Mouse (Mus musculus) MEL (cell line): Measurements from ENCODE around the gene Slc16a6. TPM values are rescaled to one million over a fixed set of nuclear protein-coding genes. Genes with fewer than 3 reads are reported as not detected.

Experiments
- DNase-seq: peaks from one replicate; pipeline ENCODE4 v3.0.0; 2011; ENCODE audit warnings: low read depth, low spot score
- H3K27ac ChIP-seq: 2 replicates; pipeline ENCODE4 v1.5.1; 2012; ENCODE audit warnings: low read depth, mild to moderate bottlenecking, control low read depth, low read length, moderate library complexity; ENCODE audit not compliant: control insufficient read depth
- H3K27me3 ChIP-seq, 2 experiments: fragments of 150-350 bp in 1 of 2; sonication (generic) in 1 of 2; 2 replicates each; pipeline ENCODE4 v1.6.1; 2012; ENCODE audit warnings: low read length in 2 of 2, mild to moderate bottlenecking in 2 of 2, improper control_type of control experiment in 1 of 2, moderate library complexity in 1 of 2; ENCODE audit not compliant: insufficient read depth in 2 of 2, control insufficient read depth in 1 of 2
- H3K36me3 ChIP-seq, 2 experiments: 2 replicates each; pipeline ENCODE4 v1.6.1; 2012 to 2014; ENCODE audit warnings: low read length in 2 of 2, improper control_type of control experiment in 1 of 2, inconsistent platforms in 1 of 2, mild to moderate bottlenecking in 1 of 2; ENCODE audit not compliant: insufficient read depth in 2 of 2, control insufficient read depth in 1 of 2
- H3K4me1 ChIP-seq, 2 experiments: fragments of 150-350 bp in 1 of 2; sonication (generic) in 1 of 2; 2 replicates each; pipeline ENCODE4 v1.6.1; 2012; ENCODE audit warnings: low read length in 2 of 2, improper control_type of control experiment in 1 of 2, mild to moderate bottlenecking in 1 of 2; ENCODE audit not compliant: insufficient read depth in 2 of 2, control insufficient read depth in 1 of 2
- H3K4me3 ChIP-seq, 2 experiments: fragments of 150-350 bp in 1 of 2; sonication (generic) in 1 of 2; 2 replicates each; pipeline ENCODE4 v1.5.1; 2012; ENCODE audit warnings: low read depth in 2 of 2, low read length in 2 of 2, mild to moderate bottlenecking in 2 of 2, moderate library complexity in 2 of 2, control low read depth in 1 of 2, improper control_type of control experiment in 1 of 2; ENCODE audit not compliant: control insufficient read depth in 1 of 2, insufficient read depth in 1 of 2
- H3K79me2 ChIP-seq: 2 replicates; pipeline ENCODE4 v1.6.1; 2012; ENCODE audit warnings: mild to moderate bottlenecking, low read length, moderate library complexity; ENCODE audit not compliant: control insufficient read depth, poor library complexity, insufficient read depth
- H3K9ac ChIP-seq: 2 replicates; pipeline ENCODE4 v1.6.1; 2012; ENCODE audit warnings: low read depth, mild to moderate bottlenecking, control low read depth, low read length, moderate library complexity; ENCODE audit not compliant: control insufficient read depth, poor library complexity, severe bottlenecking
- H3K9me3 ChIP-seq: fragments of 150-350 bp; sonication (generic); replicated peaks from 2 replicates; pipeline ENCODE4 v1.6.1; 2012; ENCODE audit warnings: mild to moderate bottlenecking, low read length, improper control_type of control experiment, moderate library complexity; ENCODE audit not compliant: insufficient read depth
- BHLHE40 ChIP-seq: IDR thresholded peaks from 2 replicates; pipeline ENCODE4 v1.6.1; 2012; ENCODE audit warnings: low read depth, mild to moderate bottlenecking, inconsistent platforms, low read length, improper control_type of control experiment, borderline replicate concordance
- CHD2 ChIP-seq: IDR thresholded peaks from 2 replicates; pipeline ENCODE4 v1.6.1; 2011; ENCODE audit warnings: low read length, improper control_type of control experiment
- CTCF ChIP-seq, 3 experiments: IDR thresholded peaks in 2 of 3; conservative IDR thresholded peaks in 1 of 3; 2 replicates each; pipeline ENCODE4 v1.5.1; 2011 to 2012; ENCODE audit warnings: low read length in 3 of 3, low read depth in 2 of 3, mild to moderate bottlenecking in 2 of 3, improper control_type of control experiment in 1 of 3, inconsistent platforms in 1 of 3, mixed read lengths in 1 of 3, moderate library complexity in 1 of 3; ENCODE audit not compliant: control insufficient read depth in 1 of 3, insufficient read depth in 1 of 3, poor library complexity in 1 of 3, severe bottlenecking in 1 of 3
- E2F4 ChIP-seq: IDR thresholded peaks from 2 replicates; pipeline ENCODE4 v1.6.1; 2011; ENCODE audit warnings: low read depth, low read length, improper control_type of control experiment, borderline replicate concordance
- ELF1 ChIP-seq: IDR thresholded peaks from 2 replicates; pipeline ENCODE4 v1.6.1; 2014; ENCODE audit warnings: low read depth, mild to moderate bottlenecking, inconsistent platforms, low read length, improper control_type of control experiment, moderate library complexity
- EP300 ChIP-seq, 2 experiments: IDR thresholded peaks; 2 replicates each; pipeline ENCODE4 v1.6.1; 2011; ENCODE audit warnings: improper control_type of control experiment in 2 of 2, low read length in 2 of 2, low read depth in 1 of 2, mild to moderate bottlenecking in 1 of 2
- ETS1 ChIP-seq: IDR thresholded peaks from 2 replicates; pipeline ENCODE4 v1.6.1; 2012; ENCODE audit warnings: low read depth, mild to moderate bottlenecking, inconsistent platforms, low read length, improper control_type of control experiment, moderate library complexity
- GABPA ChIP-seq: IDR thresholded peaks from 2 replicates; pipeline ENCODE4 v1.6.1; 2012; ENCODE audit warnings: low read depth, mild to moderate bottlenecking, inconsistent platforms, low read length, improper control_type of control experiment, moderate library complexity
- GATA1 ChIP-seq: IDR thresholded peaks from 2 replicates; pipeline ENCODE4 v1.6.1; 2011; ENCODE audit warnings: low read depth, low read length, improper control_type of control experiment
- HCFC1 ChIP-seq: IDR thresholded peaks from 2 replicates; pipeline ENCODE4 v1.6.1; 2012; ENCODE audit warnings: low read depth, mild to moderate bottlenecking, inconsistent platforms, low read length, improper control_type of control experiment, moderate library complexity
- JUND ChIP-seq: IDR thresholded peaks from 2 replicates; pipeline ENCODE4 v1.6.1; 2011; ENCODE audit warnings: low read depth, mild to moderate bottlenecking, improper control_type of control experiment, low read length
- KAT2A ChIP-seq: conservative IDR thresholded peaks from 2 replicates; pipeline ENCODE4 v1.6.1; 2012; ENCODE audit warnings: low read depth, low read length, improper control_type of control experiment, inconsistent platforms
- MAFK ChIP-seq: IDR thresholded peaks from 2 replicates; pipeline ENCODE4 v1.6.1; 2011; ENCODE audit warnings: low read depth, mild to moderate bottlenecking, low read length, improper control_type of control experiment, borderline replicate concordance
- MAX ChIP-seq: IDR thresholded peaks from 2 replicates; pipeline ENCODE4 v1.6.1; 2011; ENCODE audit warnings: low read length, improper control_type of control experiment
- MAZ ChIP-seq: IDR thresholded peaks from 2 replicates; pipeline ENCODE4 v1.6.1; 2012; ENCODE audit warnings: low read depth, mild to moderate bottlenecking, inconsistent platforms, low read length, improper control_type of control experiment
- MEF2A ChIP-seq: IDR thresholded peaks from 2 replicates; pipeline ENCODE4 v1.6.1; 2014; ENCODE audit warnings: low read depth, mild to moderate bottlenecking, inconsistent platforms, low read length, improper control_type of control experiment; ENCODE audit not compliant: poor library complexity, insufficient replicate concordance, severe bottlenecking; ENCODE audit errors: extremely low read depth
- MXI1 ChIP-seq: IDR thresholded peaks from 2 replicates; pipeline ENCODE4 v1.6.1; 2011; ENCODE audit warnings: mild to moderate bottlenecking, low read depth, low read length, improper control_type of control experiment
- MYB ChIP-seq: IDR thresholded peaks from 2 replicates; pipeline ENCODE4 v1.6.1; 2011; ENCODE audit warnings: mild to moderate bottlenecking, low read depth, low read length, improper control_type of control experiment
- MYC ChIP-seq: IDR thresholded peaks from 2 replicates; pipeline ENCODE4 v1.6.1; 2011; ENCODE audit warnings: low read depth, mild to moderate bottlenecking, low read length, improper control_type of control experiment, moderate library complexity
- NELFE ChIP-seq: IDR thresholded peaks from 2 replicates; pipeline ENCODE4 v1.6.1; 2011; ENCODE audit warnings: low read depth, low read length, improper control_type of control experiment
- NRF1 ChIP-seq: IDR thresholded peaks from 2 replicates; pipeline ENCODE4 v1.6.1; 2014; ENCODE audit warnings: low read depth, mild to moderate bottlenecking, inconsistent platforms, low read length, improper control_type of control experiment, moderate library complexity; ENCODE audit not compliant: poor library complexity, insufficient read depth, severe bottlenecking
- POLR2A ChIP-seq, 2 experiments: IDR thresholded peaks; 2 replicates each; pipeline ENCODE4 v1.6.1; 2011 to 2012; ENCODE audit warnings: low read length in 2 of 2, mild to moderate bottlenecking in 2 of 2, control low read depth in 1 of 2, improper control_type of control experiment in 1 of 2, low read depth in 1 of 2, moderate library complexity in 1 of 2; ENCODE audit not compliant: control insufficient read depth in 1 of 2, insufficient read depth in 1 of 2, poor library complexity in 1 of 2
- POLR2AphosphoS2 ChIP-seq: IDR thresholded peaks from 2 replicates; pipeline ENCODE4 v1.6.1; 2011; ENCODE audit warnings: low read length, improper control_type of control experiment
- POLR2AphosphoS5 ChIP-seq: IDR thresholded peaks from 2 replicates; pipeline ENCODE4 v1.6.1; 2012; ENCODE audit warnings: low read depth, borderline replicate concordance, mild to moderate bottlenecking, inconsistent platforms, low read length, moderate library complexity, mixed read lengths
- RAD21 ChIP-seq: IDR thresholded peaks from 2 replicates; pipeline ENCODE4 v1.6.1; 2011; ENCODE audit warnings: mild to moderate bottlenecking, low read depth, low read length, improper control_type of control experiment
- RCOR1 ChIP-seq: IDR thresholded peaks from 2 replicates; pipeline ENCODE4 v1.6.1; 2012; ENCODE audit warnings: low read depth, mild to moderate bottlenecking, inconsistent platforms, low read length, improper control_type of control experiment
- SIN3A ChIP-seq: IDR thresholded peaks from 2 replicates; pipeline ENCODE4 v1.6.1; 2012; ENCODE audit warnings: low read length, improper control_type of control experiment, inconsistent platforms
- SMC3 ChIP-seq: IDR thresholded peaks from 2 replicates; pipeline ENCODE4 v1.6.1; 2011; ENCODE audit warnings: low read depth, low read length, improper control_type of control experiment
- TAL1 ChIP-seq: IDR thresholded peaks from 2 replicates; pipeline ENCODE4 v1.6.1; 2012; ENCODE audit warnings: mild to moderate bottlenecking, inconsistent platforms, low read length, moderate library complexity, mixed read lengths
- TBP ChIP-seq: IDR thresholded peaks from 2 replicates; pipeline ENCODE4 v1.8.0; 2011; ENCODE audit warnings: low read depth, low read length, improper control_type of control experiment
- TCF12 ChIP-seq: IDR thresholded peaks from 2 replicates; pipeline ENCODE4 v1.6.1; 2014; ENCODE audit warnings: low read depth, mild to moderate bottlenecking, inconsistent platforms, low read length, improper control_type of control experiment, moderate library complexity
- UBTF ChIP-seq: IDR thresholded peaks from 2 replicates; pipeline ENCODE4 v1.6.1; 2012; ENCODE audit warnings: low read depth, mild to moderate bottlenecking, inconsistent platforms, low read length, improper control_type of control experiment, moderate library complexity, borderline replicate concordance; ENCODE audit not compliant: insufficient read depth
- USF1 ChIP-seq: IDR thresholded peaks from 2 replicates; pipeline ENCODE4 v1.6.1; 2014; ENCODE audit warnings: low read depth, mild to moderate bottlenecking, inconsistent platforms, low read length, improper control_type of control experiment, moderate library complexity
- USF2 ChIP-seq, 2 experiments: IDR thresholded peaks; 2 replicates each; pipeline ENCODE4 v1.6.1; 2011 to 2012; ENCODE audit warnings: improper control_type of control experiment in 2 of 2, low read length in 2 of 2, borderline replicate concordance in 1 of 2, inconsistent platforms in 1 of 2, low read depth in 1 of 2, mild to moderate bottlenecking in 1 of 2; ENCODE audit not compliant: insufficient read depth in 1 of 2
- ZC3H11A ChIP-seq: IDR thresholded peaks from 2 replicates; pipeline ENCODE4 v1.6.1; 2012; ENCODE audit warnings: low read depth, mild to moderate bottlenecking, inconsistent platforms, low read length, improper control_type of control experiment
- ZMIZ1 ChIP-seq: IDR thresholded peaks from 2 replicates; pipeline ENCODE4 v1.6.1; 2012; ENCODE audit warnings: low read depth, mild to moderate bottlenecking, inconsistent platforms, low read length, improper control_type of control experiment, moderate library complexity
- ZNF384 ChIP-seq: IDR thresholded peaks from 2 replicates; pipeline ENCODE4 v1.6.1; 2012; ENCODE audit warnings: low read depth, mild to moderate bottlenecking, inconsistent platforms, low read length, improper control_type of control experiment
- polyA plus RNA-seq, 2 experiments: library from polyadenylated mRNA; stranded (reverse) in 1 of 2; unstranded in 1 of 2; fragments of >175 nt in 1 of 2; fragments of >200 nt in 1 of 2; gene quantifications; 2 replicates each; pipeline versions ENCODE4 v1.2.1 to v1.2.4; 2012; ENCODE audit warnings: low replicate concordance in 2 of 2, low read depth in 1 of 2; ENCODE audit not compliant: insufficient read length in 2 of 2, insufficient read depth in 1 of 2, missing spikeins in 1 of 2
- total RNA-seq: library from RNA; depleted of rRNA; stranded (reverse); fragments of 300-350 nt; gene quantifications from 2 replicates; pipeline ENCODE4 v1.2.3, GENCODE M21; 2012

Slc16a6 gene
- total and polyA plus RNA-seq, 3 experiments: 34.0 to 41.6 TPM; not detected in 1

DNA sequence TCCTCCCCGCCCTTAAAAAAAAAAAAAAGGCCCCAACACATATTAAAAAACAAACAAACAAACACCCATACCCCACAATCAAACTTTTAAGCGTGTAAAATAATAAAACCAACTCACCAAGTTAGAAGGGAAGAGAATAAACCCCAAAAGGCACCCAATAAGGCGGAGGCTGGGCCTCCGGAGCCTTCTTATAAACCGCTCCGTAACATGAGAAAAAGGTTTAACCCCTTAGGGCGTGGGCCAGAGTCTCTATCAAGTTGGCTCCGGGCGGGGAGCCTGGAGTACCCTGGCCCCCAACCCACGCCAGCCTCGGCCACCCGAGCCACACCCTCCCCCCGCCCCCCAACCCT lies 602 bp downstream of the Slc16a6 start:
- Histone ChIP-seq H3K27me3 (no peaks in the 10 kb centered on the region), H3K9ac (peak overlapping the region; percentile 93), H3K4me1 (peaks cover 25 to 54% of the 10 kb centered on the region in 2 experiments), H3K9me3 (no peaks in the 10 kb centered on the region), H3K27ac (peak overlapping the region; percentile 92), H3K79me2 (peaks cover 50% of the 10 kb centered on the region), H3K4me3 (peak overlapping the region; percentile 94 to 98), H3K36me3 (peaks cover 0 to 48% of the 10 kb centered on the region in 2 experiments; a peak in 2 of 4 replicates)
- no peak for DNase-seq
- TF ChIP-seq MAX (no peak), ETS1 (peak; percentile 60; the same call in 1 of the 2 replicates), TCF12 (peak; percentile 55; the same call in 1 of the 2 replicates), NRF1 (no peak), SMC3 (0 out of 2 replicates have a peak, but pooled peaks have one; percentile 30), TBP (peak; percentile 94), ZC3H11A (peak; percentile 7; the same call in 1 of the 2 replicates), POLR2A (IDR thresholded peaks at IDR 0.05; ENCODE audit: control insufficient read depth in 1 of 2, insufficient read depth in 1 of 2, low read depth in 1 of 2, low read length in 2 of 2, poor library complexity in 1 of 2) (peak in 1 of 2 experiments; percentile 30; a peak in 1 of 4 replicates), MYC (no peak), MAZ (peak; percentile 81), ZNF384 (peak; percentile 62), BHLHE40 (peak; percentile 28; the same call in 1 of the 2 replicates), CHD2 (no peak), RCOR1 (peak; percentile 51; the same call in 1 of the 2 replicates), E2F4 (no peak), NELFE (peak; percentile 61), MEF2A (0 out of 2 replicates have a peak, but pooled peaks have one; percentile 20), JUND (0 out of 2 replicates have a peak, but pooled peaks have one; percentile 18), RAD21 (no peak), TAL1 (no peak), CTCF (IDR thresholded peaks at IDR 0.05 in 2 of 3, conservative IDR thresholded peaks at IDR 0.05 in 1 of 3; ENCODE audit: control insufficient read depth in 1 of 3, insufficient read depth in 1 of 3, low read depth in 2 of 3, low read length in 3 of 3, poor library complexity in 1 of 3, severe bottlenecking in 1 of 3) (no peak), POLR2AphosphoS5 (no peak), USF1 (no peak), ZMIZ1 (peak; percentile 61), MAFK (no peak; the same call in 1 of the 2 replicates), GABPA (no peak), USF2 (IDR thresholded peaks at IDR 0.05; ENCODE audit: borderline replicate concordance in 1 of 2, insufficient read depth in 1 of 2, low read depth in 1 of 2, low read length in 2 of 2) (no peak), MYB (0 out of 2 replicates have a peak, but pooled peaks have one; percentile 30), MXI1 (no peak; the same call in 1 of the 2 replicates), POLR2AphosphoS2 (no peak), HCFC1 (peak; percentile 58; the same call in 1 of the 2 replicates), EP300 (IDR thresholded peaks at IDR 0.05; ENCODE audit: low read depth in 1 of 2, low read length in 2 of 2) (peak in 1 of 2 experiments; percentile 42; a peak in 2 of 4 replicates), SIN3A (peak; percentile 81), KAT2A (no peak; the same call in 1 of the 2 replicates), GATA1 (no peak), ELF1 (peak; percentile 28; the same call in 1 of the 2 replicates), UBTF (no peak)
